Mouse (Mus musculus): ENCODE measurements around the gene Lrrk1. TPM values are rescaled to one million over a fixed set of nuclear protein-coding genes. Genes with fewer than 3 reads are reported as not detected.

The Lrrk1 gene
- polyA plus RNA-seq, 2 experiments = 2.3 to 3.1 TPM

- 74% methylated on average over 8 of the region's 8 CpGs for WGBS (ENCODE audit: insufficient replicate concordance)
- no peak overlapping the region for H3K4me3 ChIP-seq (ENCODE audit: insufficient read depth in 1 of 2, low read depth in 2 of 2, low read length in 2 of 2)
- no peaks in the 10 kb centered on the region; a peak in 1 of 4 replicates for H3K4me1 ChIP-seq (replicated peaks; ENCODE audit: control insufficient read depth in 2 of 2, insufficient read depth in 2 of 2, low read length in 1 of 2)
- ATAC-seq (ENCODE audit: insufficient read depth) (no peak), DNase-seq (ENCODE audit: low read depth in 3 of 3, low spot score in 3 of 3) (no peak)
- H3K27ac ChIP-seq = no peak overlapping the region
- no peak overlapping the region for H3K9ac ChIP-seq (replicated peaks)
- H3K4me2 ChIP-seq (ENCODE audit: low read depth) = no peak overlapping the region
- TF ChIP-seq CTCF (IDR thresholded peaks at IDR 0.05; ENCODE audit: low read depth) (no peak), EP300 (IDR thresholded peaks at IDR 0.05; ENCODE audit: low read depth) (no peak)
- no peaks in the 10 kb centered on the region for H3K27me3 ChIP-seq (ENCODE audit: control insufficient read depth, insufficient read depth, low read length)
- H3K9me3 ChIP-seq (ENCODE audit: control insufficient read depth, low read length) = no peaks in the 10 kb centered on the region
- H3K36me3 ChIP-seq (replicated peaks; ENCODE audit: control insufficient read depth, insufficient read depth, low read depth) = no peaks in the 10 kb centered on the region; the same call in 1 of the 2 replicates
Measured at GRCm38 (mm10) chr7:66260295-66260694, 127.9 kb downstream of the Lrrk1 start.

- TF ChIP-seq CTCF (IDR thresholded peaks at IDR 0.05; ENCODE audit: low read depth) = no peak
- TF ChIP-seq EP300 (IDR thresholded peaks at IDR 0.05; ENCODE audit: low read depth) = no peak
- H3K27me3 ChIP-seq (ENCODE audit: control insufficient read depth, insufficient read depth, low read length) = no peaks in the 10 kb centered on the region
- no peak overlapping the region for H3K4me3 ChIP-seq (ENCODE audit: insufficient read depth in 1 of 2, low read depth in 2 of 2, low read length in 2 of 2)
- H3K9me3 ChIP-seq (ENCODE audit: control insufficient read depth, low read length) = no peaks in the 10 kb centered on the region
- H3K36me3 ChIP-seq (replicated peaks; ENCODE audit: control insufficient read depth, insufficient read depth, low read depth) = no peaks in the 10 kb centered on the region; the same call in 1 of the 2 replicates
- H3K4me1 ChIP-seq (replicated peaks; ENCODE audit: control insufficient read depth in 2 of 2, insufficient read depth in 2 of 2, low read length in 1 of 2) = peaks cover 0 to 3% of the 10 kb centered on the region in 2 experiments; a peak in 1 of 4 replicates
- ATAC-seq (ENCODE audit: insufficient read depth) = no peak
- 86% methylated on average over 14 of the region's 14 CpGs for WGBS (ENCODE audit: insufficient replicate concordance)
- no peak overlapping the region for H3K27ac ChIP-seq
- H3K4me2 ChIP-seq (ENCODE audit: low read depth) = no peak overlapping the region
- DNase-seq (ENCODE audit: low read depth in 3 of 3, low spot score in 3 of 3) = no peak
- no peak overlapping the region for H3K9ac ChIP-seq (replicated peaks)
Measured at GRCm38 (mm10) chr7:66259436-66260206, 128.5 kb downstream of the Lrrk1 start.

- Histone ChIP-seq H3K9ac (replicated peaks) (no peak overlapping the region), H3K9me3 (ENCODE audit: control insufficient read depth, low read length) (no peaks in the 10 kb centered on the region), H3K4me1 (replicated peaks; ENCODE audit: control insufficient read depth in 2 of 2, insufficient read depth in 2 of 2, low read length in 1 of 2) (peaks cover 0 to 3% of the 10 kb centered on the region in 2 experiments; a peak in 1 of 4 replicates), H3K27ac (no peak overlapping the region), H3K27me3 (ENCODE audit: control insufficient read depth, insufficient read depth, low read length) (no peaks in the 10 kb centered on the region), H3K36me3 (replicated peaks; ENCODE audit: control insufficient read depth, insufficient read depth, low read depth) (no peaks in the 10 kb centered on the region; the same call in 1 of the 2 replicates), H3K4me3 (ENCODE audit: insufficient read depth in 1 of 2, low read depth in 2 of 2, low read length in 2 of 2) (no peak overlapping the region), H3K4me2 (ENCODE audit: low read depth) (no peak overlapping the region)
- ATAC-seq (ENCODE audit: insufficient read depth) (no peak), DNase-seq (ENCODE audit: low read depth in 3 of 3, low spot score in 3 of 3) (no peak)
- TF ChIP-seq EP300 (IDR thresholded peaks at IDR 0.05; ENCODE audit: low read depth) = no peak
- TF ChIP-seq CTCF (IDR thresholded peaks at IDR 0.05; ENCODE audit: low read depth) = no peak
- 69% methylated on average over 5 of the region's 5 CpGs for WGBS (ENCODE audit: insufficient replicate concordance)
Measured at GRCm38 (mm10) chr7:66258997-66259396, 129.2 kb downstream of the Lrrk1 start.

- no peaks in the 10 kb centered on the region; the same call in 1 of the 2 replicates for H3K36me3 ChIP-seq (replicated peaks; ENCODE audit: control insufficient read depth, insufficient read depth, low read depth)
- no peak overlapping the region for H3K9ac ChIP-seq (replicated peaks)
- no peaks in the 10 kb centered on the region for H3K27me3 ChIP-seq (ENCODE audit: control insufficient read depth, insufficient read depth, low read length)
- H3K27ac ChIP-seq = no peak overlapping the region
- no peak for TF ChIP-seq EP300 (IDR thresholded peaks at IDR 0.05; ENCODE audit: low read depth)
- H3K9me3 ChIP-seq (ENCODE audit: control insufficient read depth, low read length) = no peaks in the 10 kb centered on the region
- H3K4me2 ChIP-seq (ENCODE audit: low read depth) = no peak overlapping the region
- DNase-seq (ENCODE audit: low read depth in 3 of 3, low spot score in 3 of 3) (no peak), ATAC-seq (ENCODE audit: insufficient read depth) (no peak)
- peaks cover 3 to 15% of the 10 kb centered on the region in 2 experiments; a peak in 3 of 4 replicates for H3K4me1 ChIP-seq (replicated peaks; ENCODE audit: control insufficient read depth in 2 of 2, insufficient read depth in 2 of 2, low read length in 1 of 2)
- H3K4me3 ChIP-seq (ENCODE audit: insufficient read depth in 1 of 2, low read depth in 2 of 2, low read length in 2 of 2) = no peak overlapping the region
- WGBS (ENCODE audit: insufficient replicate concordance) = 74% methylated on average over 5 of the region's 5 CpGs
Measured at GRCm38 (mm10) chr7:66257232-66257631, 130.9 kb downstream of the Lrrk1 start.

- WGBS (ENCODE audit: insufficient replicate concordance) = 66% methylated on average over 5 of the region's 5 CpGs
- DNase-seq (ENCODE audit: low read depth in 3 of 3, low spot score in 3 of 3) (no peak), ATAC-seq (ENCODE audit: insufficient read depth) (no peak)
- Histone ChIP-seq H3K4me2 (ENCODE audit: low read depth) (no peak overlapping the region), H3K27me3 (ENCODE audit: control insufficient read depth, insufficient read depth, low read length) (no peaks in the 10 kb centered on the region), H3K36me3 (replicated peaks; ENCODE audit: control insufficient read depth, insufficient read depth, low read depth) (no peaks in the 10 kb centered on the region), H3K9ac (replicated peaks) (no peak overlapping the region), H3K27ac (no peak overlapping the region), H3K4me1 (replicated peaks; ENCODE audit: control insufficient read depth in 2 of 2, insufficient read depth in 2 of 2, low read length in 1 of 2) (peaks cover 3 to 15% of the 10 kb centered on the region in 2 experiments; a peak in 3 of 4 replicates), H3K4me3 (ENCODE audit: insufficient read depth in 1 of 2, low read depth in 2 of 2, low read length in 2 of 2) (no peak overlapping the region), H3K9me3 (ENCODE audit: control insufficient read depth, low read length) (no peaks in the 10 kb centered on the region)
- no peak for TF ChIP-seq CTCF (IDR thresholded peaks at IDR 0.05; ENCODE audit: low read depth)
- TF ChIP-seq EP300 (IDR thresholded peaks at IDR 0.05; ENCODE audit: low read depth) = no peak
Measured at GRCm38 (mm10) chr7:66256441-66256840, 131.7 kb downstream of the Lrrk1 start.

Measured in liver, embryonic 14.5 days (tissue).